Mouse (Mus musculus) ovary, postnatal 10 days (tissue): Measurements from ENCODE around the gene Cpne5.
A peak's percentile ranks its signal among the peaks of the same experiment; 100 is the strongest.

Experiments
- DNase-seq: peaks from one replicate; pipeline ENCODE4 v3.0.0; 2022; ENCODE audit warnings: low spot score

The Cpne5 gene

DNA sequence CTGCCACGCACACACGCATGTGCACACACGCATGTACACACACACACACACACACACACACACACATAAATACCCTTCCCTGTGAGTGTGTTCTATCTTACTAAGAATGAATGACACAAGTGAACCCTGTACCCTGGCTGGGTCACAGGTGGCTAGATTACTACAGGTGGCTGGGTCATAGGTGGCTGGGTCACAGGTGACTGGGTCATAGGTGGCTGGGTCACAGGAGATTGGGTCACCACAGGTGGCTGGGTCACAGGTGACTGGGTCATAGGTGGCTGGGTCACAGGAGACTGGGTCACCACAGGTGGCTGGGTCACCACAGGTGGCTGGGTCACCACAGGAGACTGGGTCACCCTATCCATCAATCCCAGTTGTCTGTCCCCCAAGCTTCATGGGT is 27.9 kb downstream of the Cpne5 start:
- no peak for DNase-seq

DNA sequence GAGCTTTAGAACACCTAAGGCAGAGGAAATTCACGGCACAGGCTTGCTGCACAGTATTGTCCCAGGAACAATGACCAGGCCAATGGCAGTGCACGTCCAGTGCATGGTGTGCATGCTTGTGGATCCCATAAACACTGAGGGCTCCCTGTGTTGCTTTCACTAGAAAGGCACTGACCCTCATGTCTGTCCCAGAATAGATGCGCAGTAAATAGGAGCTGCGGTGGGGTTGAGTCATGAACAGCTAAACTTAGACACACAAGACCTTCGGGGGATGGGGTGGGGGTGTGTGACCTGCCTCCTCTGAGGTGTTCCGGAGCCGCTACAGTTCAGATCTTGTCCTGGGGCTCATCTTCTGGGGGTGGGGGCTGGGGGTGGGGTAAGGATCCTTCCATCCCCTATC is 31.9 kb downstream of the Cpne5 start:
- DNase-seq, result no peak

DNA sequence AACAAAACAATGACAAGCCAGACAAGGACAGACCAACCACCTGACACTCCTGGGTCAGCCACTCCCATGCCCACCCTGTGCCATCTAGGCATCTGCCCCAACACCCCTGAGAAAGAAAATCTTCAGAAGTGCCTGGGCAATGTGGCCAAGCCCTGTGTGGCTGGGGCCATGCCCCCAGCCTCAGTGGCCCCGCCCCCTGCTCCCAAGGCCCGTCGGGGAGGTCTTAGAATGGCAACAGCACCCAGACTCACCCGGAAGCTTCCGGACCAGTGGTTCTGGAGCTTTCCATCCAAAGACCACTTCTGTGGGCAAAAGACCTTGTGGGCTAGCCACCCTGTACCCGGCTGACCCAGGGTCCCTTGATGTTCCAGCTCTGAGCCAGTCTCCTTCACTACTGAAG is 35.4 kb downstream of the Cpne5 start:
- no peak for DNase-seq

DNA sequence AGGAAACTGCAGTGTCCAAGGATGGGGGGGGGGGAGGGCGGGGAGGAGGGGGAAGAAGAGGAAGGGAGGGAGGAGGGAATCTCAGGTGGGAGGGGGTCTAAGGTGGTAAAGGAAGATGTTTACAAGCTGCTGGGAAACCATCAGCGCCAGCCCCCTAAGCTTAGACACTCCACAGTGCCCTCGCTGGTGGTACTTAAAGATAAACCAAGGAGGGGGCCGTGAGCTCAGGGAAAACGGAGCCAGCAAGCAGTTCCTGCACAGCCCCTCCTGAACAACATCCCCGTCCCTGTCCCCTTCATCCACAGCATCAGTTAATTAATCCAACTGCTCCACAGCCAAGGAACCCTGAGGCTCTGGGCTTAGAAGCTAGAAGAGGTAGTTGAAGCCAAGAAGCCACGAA is 38.1 kb downstream of the Cpne5 start:
- no peak for DNase-seq

GRCm38 (mm10) chr17:29199151-29199800 is 38.7 kb downstream of the Cpne5 start:
- DNase-seq, result no peak

GRCm38 (mm10) chr17:29195579-29195978 is 42.4 kb downstream of the Cpne5 start:
- DNase-seq, result no peak

GRCm38 (mm10) chr17:29188989-29189388 is 49.0 kb downstream of the Cpne5 start:
- DNase-seq, result no peak

DNA sequence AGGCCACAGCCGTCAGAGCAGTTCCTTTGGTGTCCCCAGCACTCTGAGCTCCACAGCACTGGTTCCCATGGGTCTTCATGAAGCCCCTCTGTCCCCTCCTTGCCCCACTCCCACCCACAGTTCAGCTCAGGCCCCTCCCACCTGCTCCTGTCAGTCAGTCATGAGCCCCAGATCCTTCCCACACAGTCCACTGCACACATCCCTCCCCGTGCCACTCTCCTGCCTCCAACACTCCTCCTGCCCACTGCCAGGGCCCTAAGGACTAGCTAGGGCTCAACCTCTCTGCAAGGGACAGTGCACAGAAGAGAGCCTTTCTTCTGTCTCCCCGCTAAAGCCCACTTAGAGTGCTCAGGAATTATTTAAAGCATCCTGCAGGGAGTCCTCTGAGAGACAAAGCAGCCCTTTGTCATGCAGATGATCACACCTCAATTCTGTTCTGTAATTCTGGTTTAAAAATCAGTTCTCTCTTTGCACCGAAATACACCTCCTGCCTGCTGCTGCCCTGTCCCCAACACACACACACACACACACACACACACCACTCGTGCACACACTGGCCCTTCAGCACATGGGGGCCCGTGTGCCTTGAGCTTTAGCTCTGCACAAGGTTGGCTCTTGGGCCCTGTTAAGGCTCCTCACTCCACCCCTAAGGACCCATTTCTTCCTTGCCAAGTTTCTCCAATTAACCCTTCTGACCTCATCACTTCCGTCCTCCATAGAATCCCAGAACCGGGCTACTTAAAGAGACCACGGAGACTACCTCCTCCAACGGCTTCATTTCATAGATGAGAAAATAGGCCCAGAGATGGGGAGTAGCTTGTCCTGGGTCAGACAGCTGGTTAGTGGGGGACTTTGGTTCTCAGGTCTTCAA is 50.7 kb downstream of the Cpne5 start:
- DNase-seq, result no peak

GRCm38 (mm10) chr17:29185376-29186046 is 52.5 kb downstream of the Cpne5 start:
- no peak for DNase-seq

GRCm38 (mm10) chr17:29183162-29183561 is 54.8 kb downstream of the Cpne5 start:
- DNase-seq, result no peak

DNA sequence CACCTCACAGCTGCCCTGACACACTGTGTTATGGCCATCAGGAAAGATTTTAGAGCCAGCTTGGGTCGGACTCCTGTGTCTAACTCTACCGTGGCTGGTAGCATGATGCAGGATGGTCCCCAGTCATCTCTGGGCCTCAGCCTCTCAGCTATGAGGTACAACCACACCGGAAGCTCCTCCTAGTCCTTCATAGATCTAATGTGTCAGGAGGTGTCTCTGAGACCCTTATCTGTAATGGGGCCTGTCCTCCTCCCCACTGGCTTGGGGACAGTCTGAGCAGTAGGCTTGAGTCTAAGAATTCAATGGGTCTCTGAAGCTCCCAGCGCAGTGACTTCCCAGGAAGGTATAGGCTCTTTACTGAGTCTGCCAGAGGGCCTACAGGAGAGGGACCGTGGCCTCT is 56.2 kb downstream of the Cpne5 start:
- no peak for DNase-seq

- no peak for DNase-seq
Measured at GRCm38 (mm10) chr17:29180406-29181127, 57.4 kb downstream of the Cpne5 start.

DNA sequence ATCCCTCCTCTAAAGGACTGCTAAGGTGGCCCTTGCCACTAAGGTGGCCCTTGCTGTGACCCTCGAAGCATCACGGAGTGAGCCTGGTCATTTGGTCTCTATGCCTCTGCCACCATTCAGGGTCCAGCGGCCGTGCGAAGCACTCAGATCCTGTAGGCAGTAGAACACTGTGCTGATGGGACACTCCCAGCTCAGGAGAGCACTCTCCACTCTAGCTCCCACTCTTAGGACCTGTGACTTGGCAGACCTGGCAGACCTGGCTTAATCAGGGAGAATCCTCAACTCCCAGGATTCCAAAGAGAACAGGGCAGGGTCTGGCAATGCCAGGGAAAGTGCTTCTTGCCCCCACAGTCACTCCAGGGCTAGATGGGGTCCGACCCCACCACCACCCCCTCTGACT is 58.0 kb downstream of the Cpne5 start:
- no peak for DNase-seq

DNA sequence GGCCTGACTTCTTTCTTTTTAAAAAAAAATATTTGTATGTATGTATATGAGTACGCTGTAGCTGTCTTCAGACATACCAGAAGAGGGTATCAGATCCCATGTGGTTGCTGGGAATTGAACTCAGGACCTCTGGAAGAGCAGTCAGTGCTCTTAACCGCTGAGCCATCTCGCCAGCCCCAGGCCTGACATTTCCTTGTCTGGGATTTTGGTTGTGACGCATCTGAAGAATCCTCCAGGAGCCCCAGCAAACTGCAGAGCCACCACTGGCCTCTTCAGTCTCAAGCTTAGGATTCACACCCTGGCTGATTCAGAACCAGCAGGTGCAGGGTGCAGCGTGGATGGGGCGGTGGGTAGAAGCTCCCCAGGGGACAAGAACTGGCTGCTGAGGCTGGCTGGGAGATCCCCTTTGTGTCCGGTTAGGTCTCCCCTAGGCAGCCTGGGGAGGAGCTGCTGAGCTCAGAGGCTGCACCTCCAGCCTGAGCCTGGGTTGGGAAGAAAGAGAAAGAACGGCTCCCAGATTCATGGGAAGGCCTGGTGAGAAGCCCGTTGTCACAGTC is 59.4 kb downstream of the Cpne5 start:
- no peak for DNase-seq

DNA sequence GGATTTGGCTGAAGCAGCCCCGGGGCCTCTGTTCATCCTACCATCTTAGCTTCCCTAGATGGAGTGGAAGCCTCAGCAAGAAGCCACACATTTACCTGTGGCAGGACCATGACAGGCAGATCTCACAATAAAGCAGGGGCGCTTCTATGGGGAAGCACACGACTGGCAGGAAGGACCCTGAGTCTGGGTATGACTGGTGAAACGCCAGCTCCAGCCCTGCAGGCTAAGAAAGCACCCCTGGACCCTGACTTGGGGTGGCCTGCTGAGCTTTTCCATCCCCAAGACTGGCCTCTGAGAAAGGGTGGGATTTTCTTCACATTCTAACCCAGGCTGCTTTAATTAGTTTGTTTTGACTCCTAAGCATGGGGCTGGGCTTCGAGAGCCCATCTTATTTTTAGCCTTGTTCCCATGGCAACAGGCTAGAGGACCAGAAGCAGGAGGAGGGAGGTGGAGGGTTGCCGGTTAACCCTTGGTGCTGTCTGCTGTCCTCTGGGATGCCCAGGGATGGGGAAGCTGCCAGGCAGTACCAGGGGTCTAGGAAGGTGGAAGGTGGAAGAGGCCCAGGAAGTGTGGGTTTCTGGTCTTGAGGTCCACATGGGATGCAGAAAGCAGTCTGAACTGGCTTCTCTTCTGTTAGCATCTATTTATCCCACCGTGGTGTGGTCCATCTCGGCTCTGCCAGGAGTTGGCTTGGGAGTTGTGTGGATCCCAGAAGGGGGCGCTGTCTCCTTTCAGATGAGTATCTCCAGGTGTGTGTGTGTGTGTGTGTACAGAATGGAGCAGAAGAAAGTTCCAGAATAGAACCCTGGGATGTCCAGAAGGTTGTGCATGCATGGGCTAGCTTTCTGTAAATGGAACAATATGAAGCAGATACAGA is 61.3 kb downstream of the Cpne5 start:
- DNase-seq, result no peak

DNA sequence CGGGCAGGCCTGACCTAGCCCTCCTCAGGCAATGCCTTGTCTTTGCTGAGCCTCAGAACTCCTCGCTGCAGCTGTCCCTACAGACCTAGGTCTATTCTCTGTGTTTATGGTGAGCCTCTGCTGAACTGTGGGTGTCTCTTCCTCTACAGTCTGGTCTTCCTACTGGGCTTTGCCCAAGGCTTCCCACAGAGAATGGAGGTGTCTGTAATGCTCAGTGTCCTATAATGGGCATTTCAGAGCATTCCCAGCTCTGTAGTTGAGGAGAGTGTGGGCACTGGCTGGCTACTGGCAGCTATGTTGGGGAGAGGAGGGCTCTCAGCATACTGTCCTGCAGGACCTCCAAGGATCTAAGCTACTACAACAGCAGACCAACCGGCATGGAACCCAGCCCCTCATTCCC is 62.3 kb downstream of the Cpne5 start:
- no peak for DNase-seq

GRCm38 (mm10) chr17:29173165-29173564 is 64.8 kb downstream of the Cpne5 start:
- DNase-seq, result no peak

- DNase-seq, result no peak
Measured at GRCm38 (mm10) chr17:29172062-29172461, 65.9 kb downstream of the Cpne5 start.

DNA sequence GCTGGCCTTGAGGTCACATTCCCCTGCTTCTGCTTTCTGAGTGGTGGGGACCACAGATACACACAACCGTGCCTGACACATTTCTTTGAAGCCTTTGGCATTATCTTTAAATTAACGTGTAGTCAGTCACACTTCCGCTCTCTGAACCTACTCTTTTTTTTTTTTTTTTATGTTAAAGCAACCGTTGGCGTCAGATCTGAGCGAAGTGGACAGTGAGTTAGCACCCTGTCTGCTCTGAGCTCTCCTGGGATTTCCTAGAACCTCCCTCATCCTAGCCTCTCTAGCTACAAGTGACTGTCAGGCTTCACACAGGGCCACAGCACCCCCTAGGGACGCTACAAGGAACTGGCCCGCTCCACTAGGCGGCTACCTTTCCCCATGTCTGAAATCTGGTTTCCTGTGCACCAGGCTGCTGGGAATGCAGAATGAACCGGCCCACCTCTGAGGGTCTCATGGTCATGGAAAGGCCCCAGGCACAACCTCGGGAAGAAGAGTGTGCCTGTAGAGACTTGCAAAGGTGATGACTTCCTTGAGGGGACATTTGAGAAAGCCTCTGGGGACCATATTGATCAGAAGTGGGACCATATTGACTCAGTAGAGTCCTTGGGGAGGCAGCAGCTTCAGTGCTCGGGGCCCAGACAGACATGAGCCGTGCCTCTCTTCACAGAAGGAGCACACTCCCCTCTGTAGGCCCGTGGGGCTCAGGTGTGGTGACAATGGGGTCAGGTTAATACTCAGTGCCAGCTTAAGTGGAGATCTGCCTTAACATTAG is 66.8 kb downstream of the Cpne5 start:
- DNase-seq, result peak; percentile 61

GRCm38 (mm10) chr17:29170431-29171000 is 67.5 kb downstream of the Cpne5 start:
- DNase-seq, result no peak
